In genomic region chr2:93320267-93320666, GRCm38 (mm10) we compare ENCODE assay signal across 24 mouse cellular contexts. TPM values are rescaled to one million over a fixed set of nuclear protein-coding genes. Genes with fewer than 3 reads are reported as not detected.
DNase-seq lines count a peak whose midpoint lies in the region; ATAC-seq lines count a peak whose summit lies in the region.
"Had no signal": no experiment of that assay in that cellular context is flagged by ENCODE, and none has a peak within 500 bp of the region (broad histone marks: within the 10 kb centered on the region; RNA-seq: fewer than 3 reads in every experiment).

No protein-coding gene starts in this region.

- 0 out of 2 replicates have a peak, but pooled peaks cover 5% of the 10 kb centered on the region for H3K9me3 ChIP-seq in hindbrain, embryonic 10.5 days
- H3K9me3 ChIP-seq in hindbrain, embryonic 16.5 days (ENCODE audit: control insufficient read depth, low read length), result peaks cover 2% of the 10 kb centered on the region; the same call in 1 of the 2 replicates
- H3K9me3 ChIP-seq in neural tube, embryonic 13.5 days, result no peaks in the 10 kb centered on the region
- H3K9me3 ChIP-seq: embryonic facial prominence, embryonic 13.5 days; forebrain, embryonic 15.5 days; hindbrain, embryonic 15.5 days; liver, embryonic 15.5 days; lung, embryonic 15.5 days had no signal

- H3K27me3 ChIP-seq in hindbrain, embryonic 10.5 days (ENCODE audit: insufficient read depth, poor library complexity, severe bottlenecking), result no peaks in the 10 kb centered on the region
- no peaks in the 10 kb centered on the region for H3K27me3 ChIP-seq in hindbrain, embryonic 16.5 days (replicated peaks; ENCODE audit: control insufficient read depth, insufficient read depth, low read length)
- no peaks in the 10 kb centered on the region for H3K27me3 ChIP-seq in neural tube, embryonic 13.5 days
- H3K27me3 ChIP-seq: embryonic facial prominence, embryonic 13.5 days; forebrain, embryonic 15.5 days; hindbrain, embryonic 15.5 days; liver, embryonic 15.5 days; lung, embryonic 15.5 days had no signal

- H3K36me3 ChIP-seq in hindbrain, embryonic 10.5 days, result peaks cover 47% of the 10 kb centered on the region
- no peaks in the 10 kb centered on the region for H3K36me3 ChIP-seq in hindbrain, embryonic 16.5 days (ENCODE audit: control insufficient read depth, insufficient read depth, low read length)
- 0 out of 2 replicates have a peak, but pooled peaks cover 2% of the 10 kb centered on the region for H3K36me3 ChIP-seq in neural tube, embryonic 13.5 days
- H3K36me3 ChIP-seq: forebrain, embryonic 15.5 days; hindbrain, embryonic 15.5 days; liver, embryonic 15.5 days; lung, embryonic 15.5 days had no signal

- DNase-seq in adrenal gland, postnatal 14 days, result peak; percentile 50
- no peak for DNase-seq in adrenal gland, postnatal 10 days
- DNase-seq in hindbrain, embryonic 10.5 days (ENCODE audit: low spot score), result no peak
- no peak for DNase-seq in neural tube, embryonic 10.5 days (ENCODE audit: extremely low spot score, low spot score)
- no peak for DNase-seq in embryo, embryonic 10 days (ENCODE audit: low spot score)
- no peak for DNase-seq in heart, adult 11 months
- DNase-seq: cerebellum, adult 11-12 months; cerebellum, postnatal 14 days; layer of hippocampus, postnatal 36 days; liver; lung, postnatal 36 days; retina, postnatal 1 day; right cerebral cortex, postnatal 25 days; spleen, adult 18-20 months had no signal

- peak overlapping the region; percentile 75 for H3K27ac ChIP-seq in hindbrain, embryonic 10.5 days
- H3K27ac ChIP-seq in hindbrain, embryonic 16.5 days (ENCODE audit: low read depth, low read length), result no peak overlapping the region
- H3K27ac ChIP-seq in neural tube, embryonic 13.5 days (replicated peaks), result peak overlapping the region; percentile 88; the same call in 1 of the 2 replicates
- H3K27ac ChIP-seq: forebrain, embryonic 15.5 days; hindbrain, embryonic 15.5 days; liver, embryonic 15.5 days; lung, embryonic 15.5 days had no signal

- H3K9ac ChIP-seq in hindbrain, embryonic 16.5 days (ENCODE audit: low read depth, low read length), result no peak overlapping the region
- H3K9ac ChIP-seq in neural tube, embryonic 13.5 days, result no peak overlapping the region
- H3K9ac ChIP-seq: embryonic facial prominence, embryonic 13.5 days; forebrain, embryonic 15.5 days; hindbrain, embryonic 15.5 days; liver, embryonic 15.5 days; lung, embryonic 15.5 days had no signal

- WGBS in hindbrain, embryonic 10.5 days, result 87% methylated on average over 5 of the region's 5 CpGs
- 86% methylated on average over 5 of the region's 5 CpGs for WGBS in hindbrain, embryonic 16.5 days
- WGBS in neural tube, embryonic 13.5 days, result 66% methylated on average over 5 of the region's 5 CpGs

- no peak overlapping the region for H3K4me2 ChIP-seq in hindbrain, embryonic 16.5 days (ENCODE audit: low read length)
- no peak overlapping the region for H3K4me2 ChIP-seq in neural tube, embryonic 13.5 days
- H3K4me2 ChIP-seq: embryonic facial prominence, embryonic 13.5 days; forebrain, embryonic 15.5 days; hindbrain, embryonic 15.5 days; liver, embryonic 15.5 days; lung, embryonic 15.5 days had no signal

- ATAC-seq in hindbrain, embryonic 16.5 days, result no peak
- no peak for ATAC-seq in neural tube, embryonic 13.5 days (ENCODE audit: low read depth)
- ATAC-seq: forebrain, embryonic 15.5 days; intestine, embryonic 16.5 days had no signal

- no peak overlapping the region for H3K4me3 ChIP-seq in hindbrain, embryonic 10.5 days
- H3K4me3 ChIP-seq in hindbrain, embryonic 16.5 days (ENCODE audit: low read length), result no peak overlapping the region
- no peak overlapping the region for H3K4me3 ChIP-seq in neural tube, embryonic 13.5 days
- H3K4me3 ChIP-seq: embryonic facial prominence, embryonic 13.5 days; erythroblast, embryonic 14.5 days; forebrain, embryonic 15.5 days; hindbrain, embryonic 15.5 days; liver, embryonic 15.5 days; lung, embryonic 15.5 days; megakaryocyte, embryonic 14.5 days had no signal

- H3K4me1 ChIP-seq in hindbrain, embryonic 10.5 days (replicated peaks), result peaks cover 88% of the 10 kb centered on the region
- peaks cover 31% of the 10 kb centered on the region for H3K4me1 ChIP-seq in hindbrain, embryonic 16.5 days (ENCODE audit: control insufficient read depth, insufficient read depth, low read depth, low read length)
- H3K4me1 ChIP-seq in neural tube, embryonic 13.5 days (replicated peaks), result peaks cover 90% of the 10 kb centered on the region
- H3K4me1 ChIP-seq: liver, embryonic 15.5 days had no signal

RNA-seq across cellular contexts. Expression of gene Tspan18, which starts 14.0 kb away (rescaled TPM):
- total RNA-seq in adrenal gland, postnatal 14 days (2021), result 72.2 and 76.9 TPM in 2 replicates
- total RNA-seq in adrenal gland, postnatal 10 days (2021), result 100 to 1,000 TPM in 1 of 2 experiments, 10 to 100 TPM in 1; 84.9 to 114 TPM
- polyA plus RNA-seq in hindbrain, embryonic 10.5 days (2016; fragmentation: Nextera tagmentation; extraction: Ambion mirVana), result 48.6 and 55.1 TPM in 2 replicates
- 15.7 and 24.2 TPM in 2 replicates for polyA plus RNA-seq in hindbrain, embryonic 16.5 days (2015; fragmentation: Nextera tagmentation; extraction: Ambion mirVana)
- polyA plus RNA-seq in neural tube, embryonic 13.5 days (2015; fragmentation: Nextera tagmentation; extraction: Ambion mirVana), result 41.8 and 43.5 TPM in 2 replicates
